Mouse (Mus musculus) layer of hippocampus, postnatal 14 days (tissue): ENCODE measurements around the gene Tenm2. TPM values are rescaled to one million over a fixed set of nuclear protein-coding genes. Genes with fewer than 3 reads are reported as not detected.
A peak's percentile ranks its signal among the peaks of the same experiment; 100 is the strongest.

ENCODE experiments used
- DNase-seq, 2 experiments: peaks; one replicate each; pipeline ENCODE4 v3.0.0; 2021 to 2022; ENCODE audit warnings: low spot score in 2 of 2, mixed read lengths in 1 of 2
- total RNA-seq, 2 experiments: library from RNA; stranded (reverse); gene quantifications; 2 replicates each; pipeline ENCODE4 v1.2.3; 2021

Tenm2 gene
- total RNA-seq, 2 experiments from 2014 or later: 156 to 173 TPM

- no peak for DNase-seq
These were observed 1222.6 kb downstream of the Tenm2 start for GRCm38 (mm10) chr11:36013179-36013578.

- no peak for DNase-seq
These were observed 1226.2 kb downstream of the Tenm2 start for GRCm38 (mm10) chr11:36009281-36010208.

DNA sequence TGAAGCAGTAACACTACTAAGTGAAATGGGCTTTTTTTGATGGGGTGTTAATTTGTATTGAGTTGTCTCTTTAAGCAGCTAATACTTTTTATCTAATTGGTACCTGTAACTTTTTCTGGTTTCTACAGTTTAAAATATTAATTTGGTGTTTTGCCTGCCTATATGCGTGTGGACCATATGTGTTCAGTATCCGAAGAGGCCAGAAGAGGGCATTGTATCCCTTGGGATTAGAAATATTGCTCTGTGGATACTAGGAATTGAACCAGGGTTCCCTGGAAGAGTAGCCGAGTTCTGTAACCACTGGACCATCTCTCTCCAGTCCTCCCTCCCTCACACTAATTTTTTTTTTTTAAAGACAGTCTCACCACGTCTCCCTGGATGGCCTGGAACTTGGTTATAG is 1232.9 kb downstream of the Tenm2 start:
- no peak for DNase-seq

DNA sequence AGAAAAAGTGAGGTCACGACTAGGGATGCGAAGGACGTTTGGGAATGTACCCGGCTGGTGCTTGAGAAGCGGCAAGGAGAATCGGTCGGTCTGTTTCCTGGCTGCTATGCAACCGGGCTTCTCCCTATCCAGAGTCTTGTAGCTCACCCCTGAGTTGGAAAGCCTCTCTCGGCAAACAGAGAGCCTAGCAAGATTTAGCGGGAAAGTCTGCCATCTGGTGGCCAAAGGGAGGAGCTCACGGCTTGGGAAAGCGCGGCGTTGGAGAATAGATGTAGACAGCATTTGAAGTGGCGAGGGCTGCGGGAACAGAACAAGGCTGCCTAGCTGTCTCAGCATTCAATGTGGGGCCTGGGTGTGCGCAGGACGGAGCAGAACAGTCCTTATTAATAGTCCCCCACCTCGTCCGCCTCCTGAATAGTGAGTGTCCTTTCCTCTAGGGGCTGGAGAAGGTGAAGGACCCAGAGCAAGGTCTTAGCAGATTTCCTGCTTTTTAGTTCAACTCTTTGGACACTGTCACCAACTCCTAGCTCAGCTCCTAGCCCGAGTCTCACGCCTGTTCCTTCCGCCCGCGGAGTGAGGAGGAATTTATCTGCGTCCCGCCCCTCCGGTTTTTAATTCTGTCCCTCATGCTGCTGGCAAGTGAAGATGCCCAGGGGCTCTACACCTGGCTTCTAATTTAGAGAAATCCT is 1234.3 kb downstream of the Tenm2 start:
- peak; percentile 93 to 96 for DNase-seq

DNA sequence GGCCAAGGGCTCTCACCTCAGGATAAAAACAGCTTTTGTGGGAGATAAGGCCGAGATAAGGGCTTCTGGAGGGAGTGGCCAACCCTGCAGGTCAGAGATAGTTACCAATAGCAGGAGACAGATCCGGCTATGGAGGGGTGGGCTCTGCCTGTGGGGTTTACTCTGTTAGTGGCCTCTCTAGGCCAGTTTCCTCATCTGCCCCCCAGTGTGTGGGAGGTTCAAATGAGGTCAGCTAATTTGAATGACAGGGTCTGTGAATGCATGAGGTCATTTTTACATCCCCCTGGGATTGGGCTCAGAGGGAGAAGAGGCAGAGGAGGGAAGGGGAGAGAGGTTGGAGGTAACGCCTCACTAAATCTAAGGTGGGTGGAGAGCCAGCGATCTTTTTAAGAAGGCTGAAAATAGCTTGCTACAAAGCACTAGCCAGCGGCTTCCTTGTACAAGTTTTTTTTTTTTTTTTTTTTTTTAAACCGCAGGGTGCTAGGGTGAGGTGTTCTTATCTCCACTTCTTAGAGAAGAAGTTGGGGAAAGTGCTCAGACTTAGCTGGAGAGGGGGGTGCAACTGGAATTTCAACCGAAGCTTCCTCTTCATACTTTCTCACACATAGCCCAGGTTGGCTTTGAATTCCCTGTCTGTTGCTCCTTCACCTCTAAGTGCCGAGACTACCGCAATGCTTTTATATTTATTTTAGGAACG is 1235.0 kb downstream of the Tenm2 start:
- no peak for DNase-seq

GRCm38 (mm10) chr11:36000038-36000437 is 1235.7 kb downstream of the Tenm2 start:
- no peak for DNase-seq

DNA sequence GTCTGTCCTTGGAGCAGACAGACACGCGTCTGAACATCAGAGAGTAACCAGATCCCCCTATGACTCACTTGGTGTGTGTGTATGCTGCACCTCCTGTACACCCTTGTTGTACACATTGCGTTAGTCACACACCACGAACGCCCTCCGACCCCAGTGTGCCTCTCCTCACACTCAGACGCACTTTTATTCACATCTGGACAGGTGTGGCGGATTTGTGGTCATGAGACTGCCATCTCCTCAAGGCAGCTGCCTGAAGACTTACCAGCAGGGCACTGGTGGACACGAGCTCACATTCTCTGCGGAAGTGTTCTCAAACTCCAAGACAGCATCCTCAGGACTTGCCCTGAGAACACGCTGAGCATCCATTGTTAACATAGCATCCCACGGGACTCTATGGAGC is 1237.7 kb downstream of the Tenm2 start:
- DNase-seq: no peak

- DNase-seq: no peak
These were observed 1240.5 kb downstream of the Tenm2 start for GRCm38 (mm10) chr11:35995310-35995709.

DNA sequence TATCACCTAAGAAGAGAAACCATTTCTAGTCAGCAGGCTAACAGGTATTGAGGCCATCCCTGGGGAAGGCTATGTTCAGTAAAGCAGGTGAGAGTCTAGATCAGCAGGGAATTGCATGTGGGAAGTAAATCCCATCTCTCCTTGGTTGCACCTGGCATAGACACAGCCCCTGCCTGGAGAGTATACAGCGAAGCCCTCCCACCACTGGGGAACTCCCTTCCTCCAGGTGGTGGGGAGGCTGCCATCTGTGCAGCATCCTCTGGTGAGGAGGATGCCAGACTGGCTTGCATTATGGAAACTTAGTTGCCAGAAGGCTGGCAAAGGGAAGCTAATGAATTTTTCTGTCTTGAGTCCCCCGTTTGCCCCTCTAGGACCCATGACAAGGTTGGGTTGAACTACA is 1243.9 kb downstream of the Tenm2 start:
- peak; percentile 64 to 66 for DNase-seq

GRCm38 (mm10) chr11:35989967-35990366 is 1245.8 kb downstream of the Tenm2 start:
- no peak for DNase-seq

- peak; percentile 66 to 80 for DNase-seq
These were observed 1249.8 kb downstream of the Tenm2 start for GRCm38 (mm10) chr11:35985841-35986393.

GRCm38 (mm10) chr11:35982734-35983133 is 1253.0 kb downstream of the Tenm2 start:
- no peak for DNase-seq

DNA sequence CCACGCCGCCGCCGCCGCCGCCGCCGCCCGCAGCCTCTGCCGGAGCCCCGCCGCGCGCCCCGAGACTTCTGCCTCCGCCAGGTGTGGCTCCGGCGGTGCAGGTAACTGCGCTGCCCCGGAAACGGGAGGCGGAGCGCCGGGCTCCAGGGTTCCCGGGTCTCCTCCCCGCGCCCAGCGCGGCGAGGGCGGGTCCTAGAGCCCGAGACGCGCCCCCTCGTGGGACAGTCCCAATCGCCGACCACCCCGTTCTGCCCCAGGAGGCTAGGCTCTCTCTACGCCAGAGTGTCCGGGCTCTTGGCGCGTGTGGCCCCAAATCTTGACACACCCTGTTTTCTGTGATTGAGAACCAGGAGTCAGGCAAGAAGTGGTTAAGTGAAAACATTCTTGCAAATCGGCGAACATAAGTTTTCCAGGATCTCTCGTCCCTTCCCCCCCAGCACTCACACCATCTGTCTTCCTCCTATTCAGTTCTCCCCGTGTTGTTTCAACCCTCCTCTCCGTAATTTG is 1255.3 kb downstream of the Tenm2 start, which contains the start of gene Wwc1:
Gene Wwc1 (minus strand): TSS at position 117 of the 507 bp plus-strand sequence.
- peak; percentile 59 to 71 for DNase-seq

DNA sequence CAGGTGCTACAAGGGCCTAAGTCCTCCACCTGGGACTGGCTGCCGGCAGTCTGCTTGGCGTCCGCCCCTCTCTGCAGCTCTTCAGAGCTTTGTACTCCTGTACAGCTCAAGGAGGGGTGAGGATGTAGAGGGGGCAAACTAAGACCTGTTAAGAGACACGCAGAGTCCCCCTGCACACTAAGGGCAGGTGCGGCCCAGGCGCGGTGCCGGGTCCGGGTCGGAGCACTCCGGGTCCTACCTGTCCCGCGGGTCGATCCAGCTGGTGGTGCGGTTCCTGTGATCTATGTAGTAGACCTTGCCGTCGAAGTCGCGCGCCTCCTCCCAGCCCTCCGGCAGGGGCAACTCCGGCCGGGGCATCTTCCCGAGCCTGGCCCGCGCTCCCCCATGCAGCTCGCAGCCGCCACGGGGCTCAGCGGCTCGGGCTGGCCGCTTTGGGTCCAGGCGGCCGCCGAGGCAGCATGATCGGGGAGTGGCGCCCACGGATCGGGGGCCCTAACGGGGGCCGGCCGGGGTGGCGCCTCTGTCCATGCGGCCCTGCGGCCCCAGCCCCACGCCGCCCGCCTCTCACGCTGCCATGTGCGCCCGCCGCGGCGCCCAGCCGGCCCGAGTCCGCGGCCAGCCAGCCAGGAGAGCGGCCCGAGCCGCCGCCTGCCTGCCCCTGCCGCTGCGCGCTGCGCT is 1255.9 kb downstream of the Tenm2 start:
- peak in 1 of 2 experiments; percentile 40 for DNase-seq

GRCm38 (mm10) chr11:35979266-35979732 is 1256.5 kb downstream of the Tenm2 start:
- DNase-seq: no peak

GRCm38 (mm10) chr11:35977796-35978195 is 1258.0 kb downstream of the Tenm2 start:
- DNase-seq: no peak

DNA sequence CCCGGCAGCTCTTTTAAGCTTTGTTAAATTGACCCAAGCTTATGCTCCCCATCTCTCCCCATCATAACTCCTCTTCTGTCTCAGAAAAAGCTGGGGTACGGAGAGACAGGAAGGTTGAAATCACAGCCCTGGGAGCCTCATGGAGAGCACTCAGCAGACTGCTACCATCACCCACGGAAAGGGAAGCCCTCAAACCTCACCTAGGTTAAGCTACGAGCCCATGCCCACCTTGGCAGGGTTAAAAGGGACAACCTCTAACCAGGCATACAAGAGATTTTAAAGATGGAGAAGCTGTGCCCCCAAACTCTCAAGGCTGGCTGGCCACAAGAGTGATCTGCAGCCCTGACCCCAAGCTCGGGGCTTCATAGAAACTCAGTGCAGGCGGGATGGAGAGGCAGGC is 1258.7 kb downstream of the Tenm2 start:
- DNase-seq: no peak

- DNase-seq: peak in 1 of 2 experiments; percentile 69
These were observed 1259.3 kb downstream of the Tenm2 start for GRCm38 (mm10) chr11:35976482-35976881.

DNA sequence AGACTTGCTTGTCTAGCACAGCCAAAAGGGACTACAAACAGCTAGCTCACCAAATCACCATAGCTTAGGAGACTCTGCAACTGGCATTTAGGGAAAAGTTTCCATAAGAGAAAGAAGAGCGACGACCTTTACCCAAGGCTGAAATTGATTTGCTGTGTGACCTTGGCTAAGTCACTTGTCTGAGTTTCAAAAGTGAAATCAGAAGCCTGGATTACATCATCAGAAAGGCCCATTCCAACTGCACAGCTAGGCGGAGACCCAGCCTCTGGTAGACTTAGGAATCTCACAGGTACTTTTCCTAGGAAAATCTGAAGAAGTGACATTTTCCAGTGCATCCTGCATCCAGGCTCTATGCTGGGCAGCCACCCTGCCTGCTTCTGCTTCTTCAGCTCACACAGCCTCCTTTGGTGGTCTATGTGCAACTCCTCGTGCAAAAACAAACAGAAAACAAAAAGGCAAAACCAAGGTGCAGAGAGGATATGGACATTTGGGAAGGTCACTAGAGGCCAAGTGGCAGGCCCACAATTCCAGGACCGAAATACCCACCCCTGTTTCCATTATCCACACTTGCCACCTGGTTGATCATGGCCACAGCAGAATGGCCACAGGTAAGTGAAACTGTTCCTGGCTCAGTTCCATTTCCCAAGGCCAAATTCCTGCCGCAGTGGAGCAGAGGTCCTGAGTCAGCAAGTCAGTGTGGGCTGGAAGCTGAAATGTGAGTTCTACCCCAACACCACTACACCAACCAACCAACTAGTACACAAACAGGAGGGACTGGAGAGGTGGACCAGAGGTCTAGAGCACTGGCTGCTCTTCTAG is 1260.9 kb downstream of the Tenm2 start:
- no peak for DNase-seq
